Mouse (Mus musculus): ENCODE results near the gene Npas2. TPM values are rescaled to one million over a fixed set of nuclear protein-coding genes. Genes with fewer than 3 reads are reported as not detected.

Gene Npas2
- polyA plus RNA-seq, 1 experiment = 4.5 TPM

DNA sequence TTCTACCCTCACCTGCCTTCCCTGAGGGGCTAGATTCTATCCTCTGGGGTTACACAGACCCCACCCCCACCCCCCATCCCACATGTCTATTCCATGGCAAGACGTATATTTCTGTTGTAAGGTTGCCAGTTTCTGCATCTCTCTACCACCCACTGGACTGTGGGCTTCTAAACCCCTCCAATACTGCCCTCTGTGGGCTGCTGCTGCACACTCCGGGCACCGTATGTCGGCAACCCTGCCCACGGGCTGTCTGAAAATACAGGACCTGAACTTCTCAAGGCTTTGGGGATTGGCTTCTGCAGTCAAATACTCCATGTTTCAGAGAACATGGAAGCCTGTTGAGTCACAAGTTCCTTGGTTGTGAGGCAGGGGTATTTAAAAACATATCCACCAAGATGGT is 17.4 kb downstream of the Npas2 start:
- Histone ChIP-seq H3K27ac (ENCODE audit: insufficient read depth, low read depth, low read length) (no peak overlapping the region), H3K36me3 (ENCODE audit: control insufficient read depth, insufficient read depth, low read length) (no peaks in the 10 kb centered on the region), H3K27me3 (replicated peaks; ENCODE audit: control insufficient read depth, insufficient read depth, low read length) (no peaks in the 10 kb centered on the region), H3K4me1 (ENCODE audit: control insufficient read depth, insufficient read depth, low read length) (no peaks in the 10 kb centered on the region), H3K4me3 (ENCODE audit: insufficient read depth, low read depth, low read length) (no peak overlapping the region)
- WGBS = 86% methylated on average over 5 of the region's 5 CpGs
- TF ChIP-seq POLR2A (IDR thresholded peaks at IDR 0.05; ENCODE audit: low read depth, low read length) (no peak), CTCF (conservative IDR thresholded peaks at IDR 0.05; ENCODE audit: insufficient read depth, insufficient read length, low read depth, low read length) (peak; percentile 29; the same call in 1 of the 2 replicates)
- DNase-seq = no peak

- Histone ChIP-seq H3K4me3 (ENCODE audit: insufficient read depth, low read depth, low read length) (no peak overlapping the region), H3K36me3 (ENCODE audit: control insufficient read depth, insufficient read depth, low read length) (no peaks in the 10 kb centered on the region), H3K27me3 (replicated peaks; ENCODE audit: control insufficient read depth, insufficient read depth, low read length) (no peaks in the 10 kb centered on the region), H3K4me1 (ENCODE audit: control insufficient read depth, insufficient read depth, low read length) (no peaks in the 10 kb centered on the region), H3K27ac (ENCODE audit: insufficient read depth, low read depth, low read length) (no peak overlapping the region)
- TF ChIP-seq CTCF (conservative IDR thresholded peaks at IDR 0.05; ENCODE audit: insufficient read depth, insufficient read length, low read depth, low read length) (no peak), POLR2A (IDR thresholded peaks at IDR 0.05; ENCODE audit: low read depth, low read length) (no peak)
- 81% methylated on average over 6 of the region's 6 CpGs for WGBS
- DNase-seq = no peak
Measured at GRCm38 (mm10) chr1:39212982-39213381, 19.5 kb downstream of the Npas2 start.

- 86% methylated on average over 3 of the region's 3 CpGs for WGBS
- TF ChIP-seq CTCF (conservative IDR thresholded peaks at IDR 0.05; ENCODE audit: insufficient read depth, insufficient read length, low read depth, low read length) (peak; percentile 30), POLR2A (IDR thresholded peaks at IDR 0.05; ENCODE audit: low read depth, low read length) (no peak)
- Histone ChIP-seq H3K27me3 (replicated peaks; ENCODE audit: control insufficient read depth, insufficient read depth, low read length) (no peaks in the 10 kb centered on the region), H3K36me3 (ENCODE audit: control insufficient read depth, insufficient read depth, low read length) (no peaks in the 10 kb centered on the region), H3K4me3 (ENCODE audit: insufficient read depth, low read depth, low read length) (no peak overlapping the region), H3K4me1 (ENCODE audit: control insufficient read depth, insufficient read depth, low read length) (no peaks in the 10 kb centered on the region), H3K27ac (ENCODE audit: insufficient read depth, low read depth, low read length) (no peak overlapping the region)
- no peak for DNase-seq
Measured at GRCm38 (mm10) chr1:39217584-39217983, 24.1 kb downstream of the Npas2 start.

GRCm38 (mm10) chr1:39228401-39228800 is 34.9 kb downstream of the Npas2 start:
- Histone ChIP-seq H3K36me3 (ENCODE audit: control insufficient read depth, insufficient read depth, low read length) (no peaks in the 10 kb centered on the region), H3K27me3 (replicated peaks; ENCODE audit: control insufficient read depth, insufficient read depth, low read length) (no peaks in the 10 kb centered on the region), H3K4me1 (ENCODE audit: control insufficient read depth, insufficient read depth, low read length) (no peaks in the 10 kb centered on the region), H3K27ac (ENCODE audit: insufficient read depth, low read depth, low read length) (no peak overlapping the region), H3K4me3 (ENCODE audit: insufficient read depth, low read depth, low read length) (no peak overlapping the region)
- WGBS = 93% methylated on average over 5 of the region's 5 CpGs
- TF ChIP-seq POLR2A (IDR thresholded peaks at IDR 0.05; ENCODE audit: low read depth, low read length) (no peak), CTCF (conservative IDR thresholded peaks at IDR 0.05; ENCODE audit: insufficient read depth, insufficient read length, low read depth, low read length) (no peak)
- DNase-seq = no peak

- Histone ChIP-seq H3K4me1 (ENCODE audit: control insufficient read depth, insufficient read depth, low read length) (no peaks in the 10 kb centered on the region), H3K27ac (ENCODE audit: insufficient read depth, low read depth, low read length) (no peak overlapping the region), H3K4me3 (ENCODE audit: insufficient read depth, low read depth, low read length) (no peak overlapping the region), H3K27me3 (replicated peaks; ENCODE audit: control insufficient read depth, insufficient read depth, low read length) (no peaks in the 10 kb centered on the region), H3K36me3 (ENCODE audit: control insufficient read depth, insufficient read depth, low read length) (no peaks in the 10 kb centered on the region)
- TF ChIP-seq CTCF (conservative IDR thresholded peaks at IDR 0.05; ENCODE audit: insufficient read depth, insufficient read length, low read depth, low read length) = no peak
- no peak for TF ChIP-seq POLR2A (IDR thresholded peaks at IDR 0.05; ENCODE audit: low read depth, low read length)
- WGBS = 74% methylated on average over 3 of the region's 3 CpGs
- DNase-seq = no peak
Measured at GRCm38 (mm10) chr1:39230021-39230420, 36.5 kb downstream of the Npas2 start.

GRCm38 (mm10) chr1:39234815-39235449 is 41.4 kb downstream of the Npas2 start:
- Histone ChIP-seq H3K27me3 (replicated peaks; ENCODE audit: control insufficient read depth, insufficient read depth, low read length) (no peaks in the 10 kb centered on the region), H3K4me3 (ENCODE audit: insufficient read depth, low read depth, low read length) (no peak overlapping the region), H3K4me1 (ENCODE audit: control insufficient read depth, insufficient read depth, low read length) (peaks cover 5% of the 10 kb centered on the region; the same call in 1 of the 2 replicates), H3K27ac (ENCODE audit: insufficient read depth, low read depth, low read length) (no peak overlapping the region), H3K36me3 (ENCODE audit: control insufficient read depth, insufficient read depth, low read length) (no peaks in the 10 kb centered on the region)
- no peak for DNase-seq
- 51% methylated on average over 11 of the region's 11 CpGs for WGBS
- TF ChIP-seq CTCF (conservative IDR thresholded peaks at IDR 0.05; ENCODE audit: insufficient read depth, insufficient read length, low read depth, low read length) (no peak), POLR2A (IDR thresholded peaks at IDR 0.05; ENCODE audit: low read depth, low read length) (no peak)

- Histone ChIP-seq H3K4me1 (ENCODE audit: control insufficient read depth, insufficient read depth, low read length) (peaks cover 5% of the 10 kb centered on the region; the same call in 1 of the 2 replicates), H3K4me3 (ENCODE audit: insufficient read depth, low read depth, low read length) (no peak overlapping the region), H3K36me3 (ENCODE audit: control insufficient read depth, insufficient read depth, low read length) (no peaks in the 10 kb centered on the region), H3K27me3 (replicated peaks; ENCODE audit: control insufficient read depth, insufficient read depth, low read length) (no peaks in the 10 kb centered on the region), H3K27ac (ENCODE audit: insufficient read depth, low read depth, low read length) (no peak overlapping the region)
- DNase-seq = peak; percentile 59
- TF ChIP-seq POLR2A (IDR thresholded peaks at IDR 0.05; ENCODE audit: low read depth, low read length) (no peak), CTCF (conservative IDR thresholded peaks at IDR 0.05; ENCODE audit: insufficient read depth, insufficient read length, low read depth, low read length) (no peak)
- 50% methylated on average over 9 of the region's 9 CpGs for WGBS
Measured at GRCm38 (mm10) chr1:39237503-39238255, 44.1 kb downstream of the Npas2 start.

Data from kidney, adult 2 months (tissue).